17 mouse cellular contexts compared by ENCODE assay signal in genomic region chr6:54277828-54278227, GRCm38 (mm10). TPM values are rescaled to one million over a fixed set of nuclear protein-coding genes. Genes with fewer than 3 reads are reported as not detected.
DNase-seq lines count a peak whose midpoint lies in the region; ATAC-seq lines count a peak whose summit lies in the region.
"Had no signal": no experiment of that assay in that cellular context is flagged by ENCODE, and none has a peak within 500 bp of the region (broad histone marks: within the 10 kb centered on the region; RNA-seq: fewer than 3 reads in every experiment).

No protein-coding gene starts in this region.

- peak; percentile 62 to 64 for DNase-seq in heart, adult 18-20 months
- DNase-seq in heart, postnatal 25 days (ENCODE audit: low spot score) = no peak
- no peak for DNase-seq in lung, postnatal 25 days (ENCODE audit: low spot score)
- DNase-seq in embryonic facial prominence, embryonic 14.5 days (ENCODE audit: low spot score) = peak; percentile 73
- peak; percentile 48 to 63 for DNase-seq in heart, postnatal 14 days
- DNase-seq in layer of hippocampus, postnatal 14 days (ENCODE audit: low spot score in 2 of 2) = no peak
- DNase-seq: adrenal gland, postnatal 14 days; cerebellum, adult 9-10 months had no signal

- H3K9ac ChIP-seq in lung, embryonic 15.5 days = no peak overlapping the region
- H3K9ac ChIP-seq in embryonic facial prominence, embryonic 14.5 days (ENCODE audit: low read depth, low read length) = no peak overlapping the region
- H3K9ac ChIP-seq: liver, embryonic 14.5 days; neural tube, embryonic 12.5 days; stomach, embryonic 15.5 days had no signal

- no peaks in the 10 kb centered on the region for H3K9me3 ChIP-seq in lung, embryonic 15.5 days
- no peaks in the 10 kb centered on the region for H3K9me3 ChIP-seq in embryonic facial prominence, embryonic 14.5 days (ENCODE audit: control insufficient read depth, low read length)
- H3K9me3 ChIP-seq: neural tube, embryonic 12.5 days; stomach, embryonic 15.5 days had no signal

- peaks cover 35% of the 10 kb centered on the region for H3K4me1 ChIP-seq in lung, embryonic 15.5 days
- peaks cover 18% of the 10 kb centered on the region for H3K4me1 ChIP-seq in embryonic facial prominence, embryonic 14.5 days (ENCODE audit: control insufficient read depth, insufficient read depth, low read length)

- H3K4me2 ChIP-seq in lung, embryonic 15.5 days = no peak overlapping the region
- H3K4me2 ChIP-seq in embryonic facial prominence, embryonic 14.5 days (ENCODE audit: low read depth, low read length) = no peak overlapping the region
- H3K4me2 ChIP-seq: neural tube, embryonic 12.5 days; stomach, embryonic 15.5 days had no signal

- WGBS in lung, embryonic 15.5 days = 52% methylated on average over 5 of the region's 5 CpGs
- WGBS in embryonic facial prominence, embryonic 14.5 days = 40% methylated on average over 5 of the region's 5 CpGs

- H3K27me3 ChIP-seq in lung, embryonic 15.5 days = no peaks in the 10 kb centered on the region
- no peaks in the 10 kb centered on the region for H3K27me3 ChIP-seq in embryonic facial prominence, embryonic 14.5 days (replicated peaks; ENCODE audit: control insufficient read depth, insufficient read depth, low read length)
- H3K27me3 ChIP-seq: neural tube, embryonic 12.5 days; stomach, embryonic 15.5 days had no signal

- no peaks in the 10 kb centered on the region for H3K36me3 ChIP-seq in lung, embryonic 15.5 days
- H3K36me3 ChIP-seq in embryonic facial prominence, embryonic 14.5 days (ENCODE audit: control insufficient read depth, insufficient read depth, low read length) = no peaks in the 10 kb centered on the region
- H3K36me3 ChIP-seq: neural tube, embryonic 12.5 days; stomach, embryonic 15.5 days had no signal

- 0 out of 2 replicates have a peak overlapping the region, but pooled peaks have one; percentile 7 for H3K27ac ChIP-seq in lung, embryonic 15.5 days
- H3K27ac ChIP-seq in embryonic facial prominence, embryonic 14.5 days (replicated peaks; ENCODE audit: low read depth, low read length) = no peak overlapping the region; the same call in 1 of the 2 replicates
- H3K27ac ChIP-seq: liver, embryonic 14.5 days; macrophage; neural tube, embryonic 12.5 days; stomach, embryonic 15.5 days had no signal

- no peak overlapping the region for H3K4me3 ChIP-seq in lung, embryonic 15.5 days
- no peak overlapping the region for H3K4me3 ChIP-seq in embryonic facial prominence, embryonic 14.5 days (ENCODE audit: low read depth, low read length)
- H3K4me3 ChIP-seq: left cerebral cortex, adult 2 months; neural tube, embryonic 12.5 days; stomach, embryonic 15.5 days had no signal

- intact Hi-C loops in heart, postnatal 25 days (cut with DNase I) = no loop called here
- intact Hi-C loops in heart, postnatal 14 days (cut with DNase I) = loop anchor here (10.0 kb wide), 1 partner anchor 217 kb away; no protein-coding TSS in a partner anchor

- no peak for ATAC-seq in lung, embryonic 15.5 days (ENCODE audit: borderline replicate concordance, extremely low read depth, low FRiP score, low TSS enrichment)
- peak; percentile 82 for ATAC-seq in embryonic facial prominence, embryonic 14.5 days (ENCODE audit: low read depth)
- ATAC-seq in monocyte, adult 5-6 weeks (replicated peaks; ENCODE audit: insufficient number of reproducible peaks, low FRiP score, low TSS enrichment, poor library complexity, severe bottlenecking) = no peak
- ATAC-seq: CD4-positive, CD25-positive, alpha-beta regulatory T cell, adult 4 months; inflammation-experienced regulatory T-cells, adult 6 months had no signal

RNA-seq across cellular contexts. Expression of gene Prr15, which starts 47.8 kb away (rescaled TPM):
- total RNA-seq in heart, adult 18-20 months (2021) = 1 to 10 TPM; 1.8 TPM
- total RNA-seq in heart, postnatal 25 days (2021) = 1 to 10 TPM; 2.2 to 3.1 TPM
- 3.7 and 3.9 TPM in 2 replicates for polyA plus RNA-seq in lung, embryonic 15.5 days (2015; fragmentation: Nextera tagmentation; extraction: Ambion mirVana)
- polyA plus RNA-seq in embryonic facial prominence, embryonic 14.5 days (2014; fragmentation: Nextera tagmentation; extraction: Ambion mirVana) = 2.7 and 4.5 TPM in 2 replicates
- 1 to 10 TPM; 2.4 to 2.9 TPM for total RNA-seq in heart, postnatal 14 days (2021)
- 0.58 to 0.75 TPM in 2 of 3 replicates, not detected in the other for total RNA-seq in monocyte, adult 5-6 weeks (2017)
- under 1 TPM; 0.62 to 0.99 TPM for total RNA-seq in layer of hippocampus, postnatal 14 days (2021)

Comparison
In these comparisons a context has a peak if more than half of its experiments do, and no peak if none do; other contexts are left out.
1. DNase-seq: peak in heart, adult 18-20 months (2 of 2), embryonic facial prominence, embryonic 14.5 days (single experiment) and heart, postnatal 14 days (2 of 2); none in heart, postnatal 25 days (single experiment), lung, postnatal 25 days (single experiment) and layer of hippocampus, postnatal 14 days (0 of 2).